Mouse (Mus musculus): ENCODE measurements around the gene Mta2. TPM values are rescaled to one million over a fixed set of nuclear protein-coding genes. Genes with fewer than 3 reads are reported as not detected.
A peak's percentile ranks its signal among the peaks of the same experiment; 100 is the strongest.

The Mta2 gene
- total and polyA plus RNA-seq, 2 experiments from 2014 or later: 86.4 to 87.8 TPM

GRCm38 (mm10) chr19:8942276-8942964 is 745 bp downstream of the Mta2 start:
- peak overlapping the region; percentile 92 for H3K4me3 ChIP-seq (ENCODE audit: low read depth, low read length)
- peak overlapping the region; percentile 93 for H3K27ac ChIP-seq (ENCODE audit: low read depth, low read length)
- H3K9ac ChIP-seq: peak overlapping the region; percentile 99
- no peaks in the 10 kb centered on the region for H3K27me3 ChIP-seq (ENCODE audit: insufficient read depth, low read length)
- DNase-seq (peak; percentile 19), ATAC-seq (peak; percentile 49)
- H3K9me3 ChIP-seq (ENCODE audit: low read length): no peaks in the 10 kb centered on the region
- 3% methylated on average over 42 of the region's 46 CpGs for WGBS
- TF ChIP-seq CTCF (IDR thresholded peaks at IDR 0.05; ENCODE audit: low read depth): no peak
- H3K4me1 ChIP-seq (ENCODE audit: insufficient read depth): peaks cover 9% of the 10 kb centered on the region; the same call in 1 of the 2 replicates
- H3K4me2 ChIP-seq (ENCODE audit: low read depth): peak overlapping the region; percentile 71
- peaks cover 29% of the 10 kb centered on the region for H3K36me3 ChIP-seq (ENCODE audit: insufficient read depth)

GRCm38 (mm10) chr19:8943047-8943446 is 1.4 kb downstream of the Mta2 start:
- no peak for ATAC-seq
- no peaks in the 10 kb centered on the region for H3K9me3 ChIP-seq (ENCODE audit: low read length)
- H3K27me3 ChIP-seq (ENCODE audit: insufficient read depth, low read length): no peaks in the 10 kb centered on the region
- no peak for TF ChIP-seq CTCF (IDR thresholded peaks at IDR 0.05; ENCODE audit: low read depth)
- peaks cover 9% of the 10 kb centered on the region; the same call in 1 of the 2 replicates for H3K4me1 ChIP-seq (ENCODE audit: insufficient read depth)
- peaks cover 32% of the 10 kb centered on the region for H3K36me3 ChIP-seq (ENCODE audit: insufficient read depth)
- H3K27ac ChIP-seq (ENCODE audit: low read depth, low read length): no peak overlapping the region
- DNase-seq: no peak
- peak overlapping the region; percentile 92 for H3K4me3 ChIP-seq (ENCODE audit: low read depth, low read length)
- H3K4me2 ChIP-seq (ENCODE audit: low read depth): peak overlapping the region; percentile 71
- H3K9ac ChIP-seq: peak overlapping the region; percentile 99; the same call in 1 of the 2 replicates
- WGBS: 71% methylated on average over 2 of the region's 2 CpGs

DNA sequence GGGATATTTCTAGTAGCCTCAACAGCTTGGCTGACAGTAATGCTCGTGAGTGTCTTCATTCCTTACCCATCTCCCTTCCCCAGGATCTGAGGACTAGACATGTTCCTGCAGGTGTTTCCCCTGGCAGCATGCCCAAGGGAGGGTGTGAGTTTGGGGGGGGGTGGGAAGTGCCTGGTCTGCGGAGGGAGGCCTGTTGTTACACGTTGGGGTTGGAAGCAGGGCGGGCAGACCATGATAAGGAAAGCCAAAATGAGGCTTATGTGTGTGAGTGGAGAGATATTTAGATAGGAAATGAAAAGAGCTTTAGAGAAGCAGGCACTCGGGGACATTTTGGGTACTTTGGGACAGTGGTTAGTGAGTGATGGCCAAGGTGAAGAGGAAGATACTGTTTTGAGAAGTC is 2.4 kb downstream of the Mta2 start:
- peaks cover 9% of the 10 kb centered on the region; the same call in 1 of the 2 replicates for H3K4me1 ChIP-seq (ENCODE audit: insufficient read depth)
- peak overlapping the region; percentile 15 for H3K4me2 ChIP-seq (ENCODE audit: low read depth)
- no peak overlapping the region for H3K27ac ChIP-seq (ENCODE audit: low read depth, low read length)
- ATAC-seq (no peak), DNase-seq (no peak)
- H3K9me3 ChIP-seq (ENCODE audit: low read length): no peaks in the 10 kb centered on the region
- peaks cover 43% of the 10 kb centered on the region for H3K36me3 ChIP-seq (ENCODE audit: insufficient read depth)
- no peaks in the 10 kb centered on the region for H3K27me3 ChIP-seq (ENCODE audit: insufficient read depth, low read length)
- H3K4me3 ChIP-seq (ENCODE audit: low read depth, low read length): no peak overlapping the region
- H3K9ac ChIP-seq: no peak overlapping the region
- WGBS: 48% methylated on average over 5 of the region's 5 CpGs
- TF ChIP-seq CTCF (IDR thresholded peaks at IDR 0.05; ENCODE audit: low read depth): no peak

GRCm38 (mm10) chr19:8944750-8945149 is 3.1 kb downstream of the Mta2 start:
- H3K4me1 ChIP-seq (ENCODE audit: insufficient read depth): peaks cover 9% of the 10 kb centered on the region; the same call in 1 of the 2 replicates
- H3K4me3 ChIP-seq (ENCODE audit: low read depth, low read length): no peak overlapping the region
- TF ChIP-seq CTCF (IDR thresholded peaks at IDR 0.05; ENCODE audit: low read depth): no peak
- H3K36me3 ChIP-seq (ENCODE audit: insufficient read depth): peaks cover 49% of the 10 kb centered on the region
- ATAC-seq (no peak), DNase-seq (peak; percentile 53)
- no peak overlapping the region for H3K9ac ChIP-seq
- 19% methylated on average over 5 of the region's 5 CpGs for WGBS
- H3K27me3 ChIP-seq (ENCODE audit: insufficient read depth, low read length): no peaks in the 10 kb centered on the region
- H3K9me3 ChIP-seq (ENCODE audit: low read length): no peaks in the 10 kb centered on the region
- no peak overlapping the region for H3K27ac ChIP-seq (ENCODE audit: low read depth, low read length)
- H3K4me2 ChIP-seq (ENCODE audit: low read depth): no peak overlapping the region

GRCm38 (mm10) chr19:8945251-8945650 is 3.6 kb downstream of the Mta2 start:
- Histone ChIP-seq H3K27ac (ENCODE audit: low read depth, low read length) (no peak overlapping the region), H3K36me3 (ENCODE audit: insufficient read depth) (peaks cover 55% of the 10 kb centered on the region), H3K4me2 (ENCODE audit: low read depth) (no peak overlapping the region), H3K4me1 (ENCODE audit: insufficient read depth) (peaks cover 9% of the 10 kb centered on the region; the same call in 1 of the 2 replicates), H3K9me3 (ENCODE audit: low read length) (no peaks in the 10 kb centered on the region), H3K27me3 (ENCODE audit: insufficient read depth, low read length) (no peaks in the 10 kb centered on the region), H3K4me3 (ENCODE audit: low read depth, low read length) (no peak overlapping the region), H3K9ac (no peak overlapping the region)
- no peak for TF ChIP-seq CTCF (IDR thresholded peaks at IDR 0.05; ENCODE audit: low read depth)
- DNase-seq: no peak
- WGBS: 82% methylated on average over 6 of the region's 6 CpGs
- ATAC-seq: no peak

GRCm38 (mm10) chr19:8946929-8947328 is 5.3 kb downstream of the Mta2 start:
- peaks cover 71% of the 10 kb centered on the region for H3K36me3 ChIP-seq (ENCODE audit: insufficient read depth)
- no peak overlapping the region for H3K27ac ChIP-seq (ENCODE audit: low read depth, low read length)
- no peak overlapping the region for H3K4me3 ChIP-seq (ENCODE audit: low read depth, low read length)
- H3K4me1 ChIP-seq (ENCODE audit: insufficient read depth): peaks cover 9% of the 10 kb centered on the region; the same call in 1 of the 2 replicates
- ATAC-seq (no peak), DNase-seq (no peak)
- no peak for TF ChIP-seq CTCF (IDR thresholded peaks at IDR 0.05; ENCODE audit: low read depth)
- H3K9ac ChIP-seq: no peak overlapping the region
- H3K9me3 ChIP-seq (ENCODE audit: low read length): no peaks in the 10 kb centered on the region
- H3K27me3 ChIP-seq (ENCODE audit: insufficient read depth, low read length): no peaks in the 10 kb centered on the region
- 95% methylated on average over 7 of the region's 7 CpGs for WGBS
- no peak overlapping the region for H3K4me2 ChIP-seq (ENCODE audit: low read depth)

DNA sequence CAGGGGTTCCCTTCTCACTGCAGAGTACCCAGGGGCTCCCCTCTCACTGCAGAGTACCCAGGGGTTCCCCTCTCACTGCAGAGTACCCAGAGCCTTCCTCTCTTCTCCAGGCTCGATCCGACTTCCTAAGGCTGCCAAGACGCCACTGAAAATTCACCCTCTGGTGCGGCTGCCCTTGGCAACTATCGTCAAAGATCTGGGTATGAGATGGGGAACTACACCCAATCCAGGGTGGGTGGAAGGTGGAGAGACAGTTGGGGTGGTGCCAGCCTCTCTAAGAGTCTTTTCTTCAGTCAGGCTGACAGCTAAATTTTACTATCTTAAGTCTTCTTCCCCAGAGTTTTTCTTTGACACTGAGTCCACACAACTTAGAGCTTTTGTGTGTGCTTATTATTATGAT is 8.5 kb downstream of the Mta2 start:
- 93% methylated on average over 5 of the region's 5 CpGs for WGBS

More for the DNA sequence above, 8.5 kb downstream of the Mta2 start:
- no peak overlapping the region for H3K9ac ChIP-seq
- ATAC-seq (no peak), DNase-seq (no peak)
- H3K9me3 ChIP-seq (ENCODE audit: low read length): no peaks in the 10 kb centered on the region
- peaks cover 22% of the 10 kb centered on the region for H3K4me1 ChIP-seq (ENCODE audit: insufficient read depth)
- H3K4me2 ChIP-seq (ENCODE audit: low read depth): no peak overlapping the region
- peaks cover 66% of the 10 kb centered on the region for H3K36me3 ChIP-seq (ENCODE audit: insufficient read depth)
- no peak overlapping the region for H3K27ac ChIP-seq (ENCODE audit: low read depth, low read length)
- no peaks in the 10 kb centered on the region for H3K27me3 ChIP-seq (ENCODE audit: insufficient read depth, low read length)
- no peak for TF ChIP-seq CTCF (IDR thresholded peaks at IDR 0.05; ENCODE audit: low read depth)
- H3K4me3 ChIP-seq (ENCODE audit: low read depth, low read length): no peak overlapping the region

All from forebrain, postnatal 0 days (tissue).